Mouse (Mus musculus) cerebellum, postnatal 25 days (tissue): ENCODE measurements at regions not wholly inside any gene's neighbourhood (a gene's known extent, or its start where the extent isn't known, plus 50 kb on each side); places are given as distances from the start of the nearest gene placed in this dataset.

Experiments used
- DNase-seq, 2 experiments: peaks; one replicate each; pipeline ENCODE4 v3.0.0; 2021; ENCODE audit warnings: mixed read lengths in 2 of 2

DNA sequence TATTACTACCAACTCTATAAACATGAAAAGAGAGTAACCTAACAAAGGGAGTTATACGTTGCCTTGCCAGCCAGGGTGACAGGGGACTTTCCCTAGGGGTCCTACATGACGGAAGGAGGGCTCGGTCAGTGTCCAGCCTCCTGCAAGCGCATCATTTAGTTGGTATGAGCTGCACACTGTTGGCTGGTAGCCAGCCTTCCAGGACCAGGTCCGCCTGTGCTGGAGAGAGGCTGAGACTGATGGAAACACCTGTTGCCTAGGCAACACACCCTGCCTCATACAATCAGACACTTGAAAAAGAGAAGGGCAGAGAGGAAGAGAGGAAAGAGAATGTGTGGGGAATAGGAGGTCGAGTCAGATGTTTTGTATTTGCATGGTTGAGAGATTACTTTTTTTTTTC, 93.3 kb upstream of the Rybp start:
- no peak for DNase-seq

DNA sequence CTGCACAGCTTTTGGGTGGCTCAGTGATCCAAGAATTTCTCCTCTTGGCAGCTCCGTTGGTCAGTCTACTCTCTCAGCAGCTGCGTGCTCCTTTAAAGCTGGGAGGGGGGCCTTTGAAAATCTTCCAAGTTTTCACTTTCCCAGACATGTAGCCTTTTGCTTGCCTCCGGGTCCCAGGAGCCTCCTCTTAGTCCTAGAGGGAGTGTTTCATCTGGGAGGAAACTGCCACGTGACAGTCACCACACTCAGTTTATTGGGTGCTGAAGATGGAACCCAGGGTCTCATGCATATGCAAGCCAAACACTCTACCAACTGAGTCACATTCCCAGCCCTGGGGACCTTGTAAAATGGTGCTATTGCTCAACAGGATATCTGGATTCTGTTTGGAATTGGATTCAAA, 92.5 kb upstream of the Rybp start:
- no peak for DNase-seq

DNA sequence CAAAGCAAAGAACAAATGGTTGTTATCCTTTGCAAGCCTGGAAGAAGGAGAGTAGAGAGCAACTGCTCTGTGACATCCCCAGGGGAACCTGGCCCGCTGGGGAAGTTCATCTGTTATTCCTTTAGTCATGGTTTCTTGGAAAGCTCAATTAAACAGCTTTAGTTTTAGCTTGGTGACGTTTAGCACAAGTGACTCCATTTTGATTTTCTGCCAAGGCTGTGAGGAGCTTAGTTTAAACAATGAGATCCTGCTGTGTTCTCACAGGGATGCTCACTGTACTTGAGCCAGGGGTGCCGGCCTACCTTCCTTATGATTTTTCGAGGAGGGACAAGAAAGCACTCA, 91.2 kb upstream of the Rybp start:
- DNase-seq, result no peak

DNA sequence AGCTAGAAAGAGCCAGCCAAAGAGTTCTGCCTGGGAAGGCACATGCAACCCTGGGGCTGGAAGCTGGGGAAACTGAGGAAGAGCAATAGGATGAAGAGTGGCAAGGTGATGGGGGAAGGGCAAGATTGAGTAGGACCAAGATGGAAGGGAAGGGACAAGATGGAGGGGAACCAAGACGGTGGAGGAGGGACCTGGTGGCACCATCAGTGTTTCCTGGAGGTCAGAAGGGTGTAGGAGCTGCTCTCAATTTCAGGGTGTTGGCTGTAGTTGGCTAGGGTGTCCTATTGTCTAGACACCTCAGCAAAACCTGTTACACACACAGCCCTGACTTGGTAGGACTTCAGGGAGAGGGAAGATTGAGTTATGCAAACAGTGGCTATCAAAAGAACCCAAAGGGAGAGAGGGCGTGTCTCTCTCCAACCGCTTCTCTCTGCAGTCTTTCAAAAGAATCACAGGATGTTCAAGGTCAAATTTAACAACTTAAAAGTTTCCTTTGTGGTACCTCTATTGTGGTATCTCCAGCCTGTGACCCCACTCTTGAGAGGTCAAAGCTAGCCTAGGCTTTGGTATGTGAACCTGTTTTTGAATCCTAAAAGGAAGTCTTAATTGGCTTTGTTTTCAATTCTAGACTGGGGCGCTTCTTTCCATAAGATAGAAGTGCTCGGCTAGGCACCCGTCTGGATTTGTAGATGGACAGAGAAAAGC, 90.7 kb upstream of the Rybp start:
- DNase-seq, result no peak

DNA sequence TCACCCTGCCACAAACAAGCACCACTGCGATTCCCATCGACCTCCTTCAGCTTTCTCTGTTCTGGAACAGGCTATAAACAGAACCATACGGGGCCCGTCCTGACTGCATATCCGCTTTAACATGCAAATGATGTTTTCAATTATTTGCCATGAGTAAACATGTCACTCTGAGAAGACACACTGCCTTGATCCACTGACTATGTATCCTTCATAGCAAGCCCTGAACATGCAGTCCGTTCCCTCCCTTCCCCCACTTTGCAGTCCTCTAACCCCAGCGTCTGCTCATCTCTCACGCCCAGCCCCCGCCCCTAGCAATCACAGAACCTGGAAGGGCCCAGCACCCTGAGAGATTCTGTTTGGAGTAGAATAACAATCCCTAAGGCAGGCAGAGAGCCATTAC, 89.4 kb upstream of the Rybp start:
- no peak for DNase-seq

DNA sequence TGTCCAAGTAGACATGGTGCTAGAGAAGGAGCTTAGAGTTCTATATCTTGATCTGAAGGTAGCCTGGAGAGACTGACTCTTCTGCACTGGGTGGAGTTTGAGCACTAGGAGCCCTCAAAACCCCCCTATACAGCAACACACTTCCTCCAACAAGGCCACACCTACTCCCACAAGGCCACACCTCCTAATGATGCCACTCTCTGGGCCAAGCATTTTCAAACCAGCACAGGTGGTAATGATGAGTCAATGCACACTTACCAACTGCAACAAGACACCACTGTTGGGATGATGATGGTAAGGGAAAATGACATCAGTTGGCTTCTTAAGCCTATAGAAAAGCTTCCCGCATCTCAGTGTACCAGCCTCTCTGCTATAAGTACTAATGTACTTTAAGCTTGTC, 83.5 kb upstream of the Rybp start:
- DNase-seq, result no peak

DNA sequence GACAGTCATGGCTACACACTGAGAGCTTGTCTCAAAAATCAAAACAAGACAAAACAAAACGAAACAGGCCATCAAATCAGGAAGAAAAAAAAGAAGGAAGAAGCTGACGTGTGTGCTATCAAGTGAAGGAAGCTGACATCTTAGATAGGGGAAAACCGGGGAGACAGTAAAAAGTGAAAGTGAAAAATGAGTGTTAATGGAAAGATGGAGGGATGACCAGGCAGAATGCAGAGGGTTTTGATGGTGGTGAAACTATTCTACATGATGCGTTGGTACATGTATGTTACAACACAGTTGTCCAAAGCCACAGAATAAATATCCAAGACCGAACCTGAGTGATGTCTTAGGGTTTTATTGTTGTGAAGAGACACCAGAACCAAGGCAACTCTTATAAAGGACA, 83.1 kb upstream of the Rybp start:
- no peak for DNase-seq

DNA sequence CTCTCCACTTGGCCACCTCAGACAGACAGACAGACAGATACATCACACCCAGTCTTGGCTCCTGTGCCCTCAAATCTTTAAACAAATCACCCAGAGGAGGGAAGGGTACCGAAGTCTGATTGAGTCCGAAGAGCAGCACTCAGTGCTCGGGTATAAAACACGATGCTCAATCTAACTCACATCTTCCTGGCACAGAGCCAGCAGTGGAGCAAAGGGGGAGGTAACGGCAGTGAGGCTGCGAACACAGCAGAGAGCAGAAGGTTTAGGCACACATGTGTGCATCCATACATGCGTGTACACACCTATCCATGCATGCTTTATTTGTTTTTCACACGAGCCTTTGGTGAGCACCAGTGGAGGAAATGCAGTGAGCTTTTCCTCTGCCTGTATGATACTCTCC, 78.9 kb upstream of the Rybp start:
- DNase-seq, result no peak

DNA sequence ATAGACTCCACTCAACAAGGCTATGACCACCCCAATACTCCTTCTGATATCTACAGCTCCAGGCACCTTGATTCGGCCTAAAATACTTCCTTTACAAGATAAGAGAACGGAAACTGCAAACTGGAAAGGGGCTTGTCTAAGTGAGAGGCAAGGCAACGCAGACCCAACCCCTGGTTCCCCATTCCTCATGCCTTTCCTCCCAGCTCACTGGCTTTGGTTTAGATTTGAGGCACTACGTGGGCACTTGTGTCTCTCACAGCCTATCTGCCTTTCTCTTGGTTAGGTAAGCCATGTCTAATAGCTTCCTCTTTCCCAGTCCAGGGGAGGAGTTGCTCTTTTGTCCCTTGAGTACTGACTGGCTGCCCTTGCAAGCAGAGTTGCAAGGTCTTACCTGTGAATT, 78.5 kb upstream of the Rybp start:
- DNase-seq, result no peak

DNA sequence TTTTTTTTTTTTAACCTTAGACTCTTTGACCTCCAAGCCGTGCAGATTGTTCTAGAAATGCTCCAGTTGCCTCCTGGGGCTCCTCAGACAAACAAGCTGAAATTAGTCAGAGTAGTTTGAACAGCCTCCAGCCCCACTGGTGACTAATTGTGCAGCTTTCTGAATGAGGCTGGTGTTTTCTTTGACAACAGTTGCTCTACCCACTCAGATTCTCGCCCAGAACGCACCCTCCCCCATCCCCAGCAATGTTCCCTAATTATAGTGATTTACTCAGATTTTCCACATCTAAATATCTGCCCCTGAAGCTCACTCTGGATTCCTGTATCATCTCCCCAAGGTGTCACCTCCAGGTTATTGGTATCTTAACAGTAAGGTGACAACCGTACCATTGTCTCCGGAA, 76.4 kb upstream of the Rybp start:
- no peak for DNase-seq

DNA sequence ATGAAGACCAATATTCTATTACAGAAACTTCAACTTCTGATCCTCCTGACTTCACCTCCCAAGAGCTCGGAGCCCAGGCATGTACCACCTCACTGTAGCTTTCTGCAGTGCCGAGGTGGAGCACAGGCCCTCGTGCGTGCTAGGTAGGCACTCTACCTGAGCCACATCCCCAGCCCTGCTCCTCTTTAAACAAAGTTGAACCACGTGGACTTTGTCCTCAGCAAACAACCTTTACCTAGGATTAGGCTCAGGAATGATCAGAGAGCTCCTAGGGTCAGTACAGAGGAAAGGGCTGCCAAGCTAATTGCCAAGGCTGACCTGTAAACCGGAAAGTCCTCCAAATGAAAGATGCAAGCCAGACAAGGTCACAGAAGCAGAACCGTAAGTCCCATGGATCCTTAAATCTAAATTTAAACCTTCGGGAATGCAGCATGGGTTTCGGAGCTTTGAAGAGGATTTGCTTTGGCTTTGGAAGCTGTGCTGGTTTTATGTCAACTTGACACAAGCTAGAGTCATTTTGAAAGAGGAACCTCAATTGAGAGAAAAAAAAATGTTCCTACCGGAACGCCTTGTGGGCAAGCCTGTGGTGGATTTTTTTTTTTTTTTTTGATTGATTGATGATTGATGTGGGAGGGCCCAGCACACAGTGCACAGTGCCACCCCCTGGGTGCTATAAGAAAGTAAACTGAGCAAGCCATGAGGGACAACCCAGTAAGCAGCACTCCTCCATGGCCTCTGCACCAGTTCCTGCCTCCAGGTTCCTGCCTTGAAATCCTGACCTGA, 69.5 kb upstream of the Rybp start:
- DNase-seq, result no peak

DNA sequence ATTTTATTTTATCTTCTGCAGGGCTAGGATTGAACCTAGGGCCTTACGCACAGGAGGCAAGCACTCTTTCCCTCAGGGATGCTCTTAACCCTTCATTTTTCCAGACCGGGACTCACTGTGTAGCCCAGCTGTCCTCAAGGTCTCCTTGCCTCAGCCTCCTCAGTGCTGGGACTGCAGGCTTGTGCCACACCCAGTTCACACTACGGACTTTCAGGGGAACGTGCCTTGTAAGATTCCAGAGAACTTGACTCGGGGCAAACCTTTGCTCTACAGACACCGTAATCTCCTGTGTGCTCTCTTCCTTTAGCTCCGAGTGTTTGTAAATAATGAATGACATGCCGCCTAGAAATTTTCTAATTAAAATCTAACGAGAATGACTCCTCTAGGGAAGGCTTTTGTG, 68.6 kb upstream of the Rybp start:
- DNase-seq, result no peak

DNA sequence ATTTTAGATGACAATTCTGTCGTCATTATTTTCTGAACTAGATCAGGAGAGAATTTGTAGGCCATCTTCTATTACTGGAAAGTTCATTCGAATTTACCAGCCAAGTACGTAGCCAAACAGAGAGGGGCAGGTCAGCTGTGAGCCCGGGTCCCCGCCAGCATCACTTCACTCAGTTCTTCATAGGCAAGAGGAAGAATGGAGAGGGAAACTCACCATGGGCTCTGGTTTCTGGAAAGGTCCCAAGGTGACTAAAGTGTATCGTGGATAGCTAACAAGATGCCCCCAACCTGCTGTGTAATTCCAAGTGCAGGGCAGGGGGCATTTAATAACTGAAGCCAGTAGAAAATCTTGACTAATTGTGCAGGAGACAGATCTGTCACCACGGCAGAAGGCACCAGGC, 60.2 kb upstream of the Rybp start:
- DNase-seq, result no peak

DNA sequence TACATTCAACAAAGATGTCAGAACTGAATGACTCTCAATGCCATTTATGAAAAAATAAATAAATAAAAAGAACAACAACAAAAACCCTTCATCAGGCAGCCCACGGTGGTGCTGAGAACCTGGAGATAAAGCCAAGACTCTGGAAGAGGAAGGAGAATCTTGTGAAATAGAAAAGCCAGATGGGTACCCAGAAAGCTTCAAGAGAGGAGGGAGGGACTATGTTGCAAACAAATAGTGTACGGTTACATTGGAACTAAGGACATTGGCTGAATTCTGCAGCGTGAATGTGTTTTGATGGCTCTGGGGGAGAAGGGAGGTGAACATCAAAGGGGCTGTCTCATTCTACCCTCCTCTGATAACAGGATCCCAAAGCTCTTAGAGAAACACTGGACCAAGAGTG, 57.8 kb upstream of the Rybp start:
- DNase-seq, result no peak

DNA sequence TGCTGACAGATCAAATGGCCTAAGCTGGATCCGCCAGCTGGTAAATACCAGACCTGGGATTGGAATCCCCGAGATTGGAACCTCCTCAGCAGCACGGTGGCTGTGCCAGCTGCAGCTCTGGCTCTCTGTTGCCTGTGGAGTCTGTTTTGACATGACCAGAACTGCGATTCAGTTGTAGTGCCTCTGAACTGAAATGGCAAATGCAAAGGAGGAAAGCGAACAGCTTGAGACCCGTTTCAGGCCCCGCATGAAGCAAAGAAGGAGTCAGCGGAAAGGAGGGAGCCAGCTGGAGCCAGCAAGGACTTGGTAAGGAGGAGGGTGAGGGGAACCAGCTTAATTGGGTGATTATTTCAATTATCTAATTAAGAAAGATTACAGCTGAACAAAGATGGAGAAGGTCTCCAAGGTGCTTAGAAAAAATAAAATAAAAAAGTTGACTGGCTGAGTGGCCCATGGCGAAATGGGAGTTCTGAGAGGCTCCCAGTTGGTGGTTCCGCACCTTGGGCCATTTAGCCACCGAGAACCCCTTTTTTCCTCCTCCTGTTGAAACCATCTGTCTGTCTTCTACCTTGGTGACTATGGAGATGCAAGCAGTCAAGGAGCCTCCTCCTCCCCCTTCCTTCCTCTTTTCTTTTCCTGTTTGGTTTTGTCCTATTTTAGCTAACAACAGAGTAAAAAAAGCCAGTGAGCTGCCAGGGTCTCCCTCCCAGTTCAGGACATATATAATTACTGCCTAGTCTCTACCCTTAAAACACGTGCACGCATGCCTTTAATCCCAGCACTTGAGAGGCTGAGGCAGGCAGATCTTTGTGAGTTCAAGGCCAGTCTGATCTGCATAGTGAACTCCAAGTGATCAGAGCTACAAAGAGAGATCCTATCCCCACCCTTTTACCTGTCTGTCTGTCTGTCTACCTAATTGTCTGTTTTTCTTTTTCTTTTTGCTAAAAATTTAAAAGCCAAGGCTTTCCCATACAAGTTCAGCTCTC, 54.3 kb upstream of the Rybp start:
- DNase-seq, result no peak

DNA sequence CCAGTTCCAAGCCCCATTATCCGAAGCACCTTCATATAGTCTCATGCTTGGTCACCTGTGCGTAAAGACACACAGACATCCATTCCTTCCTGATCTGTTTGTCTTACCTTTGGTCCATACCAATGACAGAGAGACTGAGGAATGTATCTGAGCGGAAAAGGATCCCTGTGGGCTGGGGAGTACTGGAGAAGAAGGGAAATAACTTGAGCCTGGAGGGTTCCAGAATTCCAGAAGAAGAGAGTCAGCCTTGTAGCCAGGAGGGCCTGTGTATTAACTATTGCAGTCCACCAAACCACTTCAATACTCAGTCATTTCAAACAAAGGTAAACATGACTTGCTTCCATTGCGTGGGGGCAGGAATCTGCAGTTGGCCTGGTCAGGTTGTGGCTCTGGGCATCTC, 51.0 kb upstream of the Rybp start:
- no peak for DNase-seq
